ENCODE assay signal across 8 mouse cellular contexts in genomic region chrX:103025495-103025894, GRCm38 (mm10).
DNase-seq lines count a peak whose midpoint lies in the region; ATAC-seq and TF ChIP-seq lines count a peak whose summit lies in the region.
"Not testable (repeated sequence)": the region's sequence is repeated elsewhere in the genome, so short reads cannot be mapped to it uniquely, and the experiment has no call there.

No protein-coding gene starts in this region.

- not testable (repeated sequence) for H3K4me1 ChIP-seq in ES-E14 (ENCODE audit: control insufficient read depth in 2 of 2, insufficient read depth in 2 of 2, low read length in 2 of 2, poor library complexity in 1 of 2); forebrain, embryonic 10.5 days; heart, embryonic 15.5 days (replicated peaks); kidney, adult 2 months (ENCODE audit: control insufficient read depth, insufficient read depth, low read length)

- not testable (repeated sequence) for H3K36me3 ChIP-seq in ES-E14 (ENCODE audit: control insufficient read depth, insufficient read depth, low read length, poor library complexity, severe bottlenecking); forebrain, embryonic 10.5 days (replicated peaks); heart, embryonic 15.5 days; kidney, adult 2 months (ENCODE audit: control insufficient read depth, insufficient read depth, low read length)

- in situ Hi-C loops in ES-E14 (cut with MboI; ENCODE audit: low sequenced_read_pairs in 2 of 2, unreplicated experiment in 2 of 2), result not testable (repeated sequence)

- H3K27ac ChIP-seq in ES-E14 (ENCODE audit: insufficient read depth, low read depth, low read length, poor library complexity, severe bottlenecking); forebrain, embryonic 10.5 days; heart, embryonic 15.5 days; kidney, adult 2 months (ENCODE audit: insufficient read depth, low read depth, low read length): not testable (repeated sequence)

- TF ChIP-seq CTCF in kidney, adult 2 months (conservative IDR thresholded peaks at IDR 0.05; ENCODE audit: insufficient read depth, insufficient read length, low read depth, low read length), result not testable (repeated sequence)

- ATAC-seq in heart, embryonic 15.5 days (replicated peaks; ENCODE audit: insufficient number of reproducible peaks, insufficient read depth, low FRiP score, low read depth), result not testable (repeated sequence)

- intact Hi-C loops in left cerebral cortex, postnatal 4 days (cut with DNase I), result not testable (repeated sequence)

- H3K4me2 ChIP-seq in heart, embryonic 15.5 days, result peak overlapping the region; percentile 55

- H3K9me3 ChIP-seq in ES-E14 (ENCODE audit: control insufficient read depth, insufficient read depth, low read depth, low read length); forebrain, embryonic 10.5 days; heart, embryonic 15.5 days (replicated peaks): not testable (repeated sequence)

- DNase-seq in ES-E14 (ENCODE audit: low read depth, low spot score), result peak; percentile 7
- DNase-seq in cerebellum, postnatal 14 days, result peak; percentile 16 to 40
- peak; percentile 17 for DNase-seq in forebrain, embryonic 10.5 days (ENCODE audit: extremely low spot score, low spot score)
- peak; percentile 1 for DNase-seq in kidney, adult 2 months
- peak; percentile 6 for DNase-seq in left cerebral cortex, postnatal 4 days
- peak; percentile 0 for DNase-seq in lung, postnatal 36 days
- DNase-seq in retina, postnatal 1 day, result peak; percentile 35

- H3K4me3 ChIP-seq in ES-E14 (ENCODE audit: insufficient read depth in 1 of 2, low read depth in 1 of 2, low read length in 2 of 2, poor library complexity in 1 of 2, severe bottlenecking in 1 of 2); heart, embryonic 15.5 days; kidney, adult 2 months (ENCODE audit: insufficient read depth, low read depth, low read length): not testable (repeated sequence)
- peak overlapping the region; percentile 49; the same call in 1 of the 2 replicates for H3K4me3 ChIP-seq in forebrain, embryonic 10.5 days

- TF ChIP-seq POLR2A in kidney, adult 2 months (IDR thresholded peaks at IDR 0.05; ENCODE audit: low read depth, low read length), result not testable (repeated sequence)

- not testable (repeated sequence) for H3K9ac ChIP-seq in ES-E14 (ENCODE audit: insufficient read depth, low read depth, low read length, poor library complexity, severe bottlenecking); heart, embryonic 15.5 days

- WGBS in forebrain, embryonic 10.5 days, result 34% methylated on average over 3 of the region's 3 CpGs
- 28% methylated on average over 3 of the region's 3 CpGs for WGBS in heart, embryonic 15.5 days
- 6% methylated on average over 3 of the region's 3 CpGs for WGBS in kidney, adult 2 months

- peaks cover 83% of the 10 kb centered on the region for H3K27me3 ChIP-seq in forebrain, embryonic 10.5 days (ENCODE audit: poor library complexity, severe bottlenecking)
- not testable (repeated sequence) for H3K27me3 ChIP-seq in heart, embryonic 15.5 days; kidney, adult 2 months (replicated peaks; ENCODE audit: control insufficient read depth, insufficient read depth, low read length)
